Mouse (Mus musculus): ENCODE results near the gene Clint1.
A peak's percentile ranks its signal among the peaks of the same experiment; 100 is the strongest.

Clint1 gene

GRCm38 (mm10) chr11:45851516-45852123 lies at the start of gene Clint1:
Gene Clint1, plus strand, starts transcription at chr11:45852051.
- peak; percentile 54 for DNase-seq (ENCODE audit: low spot score)

GRCm38 (mm10) chr11:45804068-45804467 lies 47.8 kb upstream of the Clint1 start:
- no peak for DNase-seq (ENCODE audit: low spot score)

- DNase-seq (ENCODE audit: low spot score) = peak; percentile 65
These were observed 46.5 kb upstream of the Clint1 start for GRCm38 (mm10) chr11:45805312-45805772.

- no peak for DNase-seq (ENCODE audit: low spot score)
These were observed 46.0 kb upstream of the Clint1 start for GRCm38 (mm10) chr11:45805810-45806209.

- no peak for DNase-seq (ENCODE audit: low spot score)
These were observed 45.6 kb upstream of the Clint1 start for GRCm38 (mm10) chr11:45806264-45806663.

GRCm38 (mm10) chr11:45806809-45807208 lies 45.0 kb upstream of the Clint1 start:
- DNase-seq (ENCODE audit: low spot score) = no peak

GRCm38 (mm10) chr11:45807820-45808219 lies 44.0 kb upstream of the Clint1 start:
- DNase-seq (ENCODE audit: low spot score) = no peak

GRCm38 (mm10) chr11:45809424-45809823 lies 42.4 kb upstream of the Clint1 start:
- no peak for DNase-seq (ENCODE audit: low spot score)

- DNase-seq (ENCODE audit: low spot score) = no peak
These were observed 41.8 kb upstream of the Clint1 start for GRCm38 (mm10) chr11:45810056-45810455.

GRCm38 (mm10) chr11:45810805-45811204 lies 41.0 kb upstream of the Clint1 start:
- DNase-seq (ENCODE audit: low spot score) = no peak

GRCm38 (mm10) chr11:45815603-45816002 lies 36.2 kb upstream of the Clint1 start:
- DNase-seq (ENCODE audit: low spot score) = no peak

GRCm38 (mm10) chr11:45816712-45817111 lies 35.1 kb upstream of the Clint1 start:
- DNase-seq (ENCODE audit: low spot score) = no peak

- no peak for DNase-seq (ENCODE audit: low spot score)
These were observed 33.9 kb upstream of the Clint1 start for GRCm38 (mm10) chr11:45817996-45818395.

GRCm38 (mm10) chr11:45820930-45821329 lies 30.9 kb upstream of the Clint1 start:
- no peak for DNase-seq (ENCODE audit: low spot score)

- peak; percentile 48 for DNase-seq (ENCODE audit: low spot score)
These were observed 21.7 kb upstream of the Clint1 start for GRCm38 (mm10) chr11:45830112-45830511.

GRCm38 (mm10) chr11:45830743-45831310 lies 21.0 kb upstream of the Clint1 start:
- no peak for DNase-seq (ENCODE audit: low spot score)

- no peak for DNase-seq (ENCODE audit: low spot score)
These were observed 20.2 kb upstream of the Clint1 start for GRCm38 (mm10) chr11:45831476-45832143.

- no peak for DNase-seq (ENCODE audit: low spot score)
These were observed 16.1 kb upstream of the Clint1 start for GRCm38 (mm10) chr11:45835625-45836255.

- DNase-seq (ENCODE audit: low spot score) = no peak
These were observed 14.5 kb upstream of the Clint1 start for GRCm38 (mm10) chr11:45837257-45837817.

GRCm38 (mm10) chr11:45838450-45838849 lies 13.4 kb upstream of the Clint1 start:
- DNase-seq (ENCODE audit: low spot score) = no peak

GRCm38 (mm10) chr11:45840332-45840731 lies 11.5 kb upstream of the Clint1 start:
- no peak for DNase-seq (ENCODE audit: low spot score)

GRCm38 (mm10) chr11:45846008-45846407 lies 5.8 kb upstream of the Clint1 start:
- DNase-seq (ENCODE audit: low spot score) = no peak

- no peak for DNase-seq (ENCODE audit: low spot score)
These were observed 4.3 kb upstream of the Clint1 start for GRCm38 (mm10) chr11:45847548-45847947.
